Mouse (Mus musculus): ENCODE results near the gene Krt15.

The Krt15 gene

GRCm38 (mm10) chr11:100135731-100136130, at the start of gene Krt15:
Gene Krt15, minus strand, starts transcription at chr11:100135928.
- DNase-seq (ENCODE audit: low spot score) = no peak

DNA sequence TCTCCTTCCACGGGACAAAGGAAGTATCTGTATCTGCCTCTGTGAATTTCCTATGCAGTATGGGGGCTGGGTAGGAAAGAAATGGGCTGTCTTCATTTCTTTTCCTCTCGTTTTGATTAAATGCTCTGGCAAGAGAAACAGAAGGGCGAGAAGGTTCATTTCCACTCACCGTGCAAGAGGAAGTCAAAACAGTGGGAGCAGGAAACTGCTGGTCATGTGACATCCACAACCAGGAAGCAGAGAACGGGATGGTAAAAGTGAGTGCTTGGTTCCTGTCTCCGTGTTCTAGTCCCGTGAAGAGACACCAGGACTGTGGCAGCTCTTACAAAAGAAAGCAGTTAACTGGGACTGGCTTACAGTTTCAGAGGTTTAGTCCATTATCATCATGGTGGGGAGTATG, 46.0 kb upstream of the Krt15 start:
- no peak for DNase-seq (ENCODE audit: low spot score)

DNA sequence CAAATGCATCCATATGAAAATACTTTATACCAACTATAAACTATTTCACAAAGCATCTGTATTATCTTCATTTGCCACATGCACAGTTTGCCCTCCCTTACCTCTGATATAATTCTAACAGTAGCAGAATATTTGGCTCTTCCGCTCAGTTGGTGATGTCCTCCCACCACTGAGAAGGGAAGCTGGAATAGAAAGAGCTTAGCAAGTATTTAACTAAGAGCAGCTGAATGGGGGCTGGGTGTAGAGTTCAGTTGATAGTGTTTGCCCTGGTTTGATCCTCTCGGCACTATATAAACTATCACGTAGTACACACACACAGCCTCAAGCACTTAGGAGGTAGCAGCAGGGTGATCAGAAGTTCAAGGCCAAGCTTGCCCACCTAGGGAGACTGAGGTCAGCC, 43.5 kb upstream of the Krt15 start:
- no peak for DNase-seq (ENCODE audit: low spot score)

- no peak for DNase-seq (ENCODE audit: low spot score)
Measured at GRCm38 (mm10) chr11:100178307-100178706, 42.6 kb upstream of the Krt15 start.

DNA sequence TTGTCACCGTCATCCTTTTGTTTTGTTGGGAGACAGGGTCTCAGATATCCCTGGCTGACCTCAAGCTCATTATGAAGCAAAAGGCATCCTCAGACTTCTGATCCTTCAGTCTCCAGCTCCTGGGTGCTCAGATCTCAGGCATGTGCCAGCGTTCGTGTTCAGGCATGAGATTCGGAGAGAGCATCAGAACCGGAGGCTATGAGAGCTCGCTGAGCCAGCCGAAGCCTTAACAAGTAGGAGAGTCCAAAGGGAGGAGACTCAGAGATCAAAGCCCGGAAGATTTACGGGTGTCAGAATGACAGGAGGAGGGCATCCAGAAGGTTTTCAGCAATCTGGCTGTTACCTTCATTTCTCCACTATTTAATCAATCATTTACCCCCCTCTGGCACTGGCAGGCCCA, 41.1 kb upstream of the Krt15 start:
- DNase-seq (ENCODE audit: low spot score) = no peak

DNA sequence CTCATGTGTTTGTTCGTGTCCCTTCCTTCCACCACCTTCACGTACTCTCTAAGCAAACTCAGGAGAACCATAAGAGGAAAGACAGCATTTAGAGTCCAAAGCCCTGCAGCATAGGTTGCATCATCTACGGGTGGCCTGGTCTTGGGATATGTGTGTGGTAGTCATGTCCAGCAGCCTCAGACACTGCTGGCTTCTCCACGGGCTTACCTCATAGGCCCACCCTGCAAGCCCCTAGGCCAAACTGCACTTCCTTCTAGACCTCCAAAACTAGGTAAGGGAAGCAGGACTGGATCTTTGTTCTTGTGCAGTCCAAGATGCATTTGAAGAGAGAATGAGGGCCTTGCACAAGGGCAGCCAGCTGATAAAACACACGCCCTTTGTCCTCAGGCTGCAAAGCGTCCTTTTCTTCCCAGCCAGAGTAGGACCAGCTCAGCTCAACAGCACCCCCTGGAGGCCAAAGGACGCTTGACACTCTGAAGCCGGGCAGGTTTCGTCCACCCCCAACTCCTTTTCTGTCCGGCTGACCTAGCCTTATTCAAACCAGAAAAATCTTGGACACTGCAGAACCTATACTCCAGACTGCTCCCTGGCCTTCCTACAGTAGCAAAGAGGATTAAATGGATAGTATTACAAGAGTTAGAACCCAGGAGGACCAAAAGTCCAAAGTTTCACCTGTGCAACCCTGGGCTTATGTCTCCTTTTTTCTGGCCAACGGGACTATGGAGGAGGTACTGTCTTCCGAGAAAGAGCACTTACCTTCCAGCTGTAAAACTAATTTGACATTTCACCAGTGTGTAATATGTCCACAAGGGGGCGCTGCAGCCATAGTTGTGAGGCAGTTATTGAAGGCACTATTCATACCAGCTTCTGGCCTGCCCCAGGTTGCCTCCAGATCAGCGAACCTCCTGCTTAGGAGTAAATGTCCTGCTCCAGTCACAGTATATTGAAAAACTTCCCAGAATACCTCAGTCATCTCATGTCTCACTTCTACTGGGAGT, 33.3 kb upstream of the Krt15 start:
- DNase-seq (ENCODE audit: low spot score) = peak; percentile 64

DNA sequence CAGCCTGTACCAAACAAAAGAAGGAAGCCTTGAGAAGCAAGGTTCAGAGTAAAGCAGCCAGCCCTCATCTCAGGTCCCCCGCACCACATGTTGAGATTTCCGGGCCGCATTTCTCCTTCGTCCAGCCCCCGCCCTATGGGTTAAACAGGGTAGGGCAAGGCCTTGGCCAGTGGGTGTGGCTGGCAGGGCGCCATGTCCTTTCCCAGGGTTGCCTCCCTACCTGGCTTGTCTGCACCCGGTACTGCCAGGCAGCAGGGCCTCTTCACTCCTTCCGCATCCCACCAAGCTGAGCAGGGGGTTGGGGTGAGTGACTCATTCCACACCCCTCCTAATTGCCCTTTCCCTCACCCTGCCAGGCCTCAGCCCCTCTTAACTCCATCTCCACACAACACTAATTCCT, 32.3 kb upstream of the Krt15 start:
- DNase-seq (ENCODE audit: low spot score) = peak; percentile 27

DNA sequence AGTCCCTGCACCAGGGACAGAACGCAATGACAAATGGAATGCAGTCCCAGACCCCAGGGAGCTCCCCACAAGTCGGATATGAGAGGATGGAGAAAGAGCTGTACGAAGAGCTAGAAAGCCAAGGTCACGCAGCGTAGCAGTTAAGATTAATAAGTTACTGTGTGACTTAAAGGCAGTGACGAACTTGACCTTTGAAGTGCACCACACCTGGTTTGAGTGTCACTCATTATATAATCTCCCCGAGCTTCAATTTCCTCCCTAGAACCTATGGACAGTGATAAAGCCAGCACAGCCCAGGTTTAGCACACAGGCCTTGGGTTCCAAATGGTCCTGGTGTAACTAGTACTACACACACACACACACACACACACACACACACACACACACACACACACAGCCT, 28.7 kb upstream of the Krt15 start:
- DNase-seq (ENCODE audit: low spot score) = no peak

- DNase-seq (ENCODE audit: low spot score) = no peak
Measured at GRCm38 (mm10) chr11:100157908-100158477, 22.3 kb upstream of the Krt15 start.

DNA sequence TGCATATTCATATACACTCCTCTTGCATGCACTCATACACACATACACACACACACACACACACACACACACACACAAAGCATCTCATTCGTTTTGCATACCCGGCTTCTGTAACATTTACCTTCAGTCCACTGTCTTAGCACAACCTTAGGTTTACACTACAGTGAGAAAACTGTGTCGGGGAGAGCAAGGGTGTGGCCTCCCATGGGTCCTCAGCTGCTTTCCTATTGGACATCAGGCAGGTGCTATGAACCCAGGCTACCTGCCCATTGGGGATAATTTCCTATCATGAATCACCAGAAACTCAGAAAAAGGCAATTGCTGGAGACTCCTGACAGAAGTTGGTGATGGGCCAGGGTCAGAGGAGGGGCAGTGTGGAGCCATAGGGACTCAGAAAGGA, 21.6 kb upstream of the Krt15 start:
- no peak for DNase-seq (ENCODE audit: low spot score)

DNA sequence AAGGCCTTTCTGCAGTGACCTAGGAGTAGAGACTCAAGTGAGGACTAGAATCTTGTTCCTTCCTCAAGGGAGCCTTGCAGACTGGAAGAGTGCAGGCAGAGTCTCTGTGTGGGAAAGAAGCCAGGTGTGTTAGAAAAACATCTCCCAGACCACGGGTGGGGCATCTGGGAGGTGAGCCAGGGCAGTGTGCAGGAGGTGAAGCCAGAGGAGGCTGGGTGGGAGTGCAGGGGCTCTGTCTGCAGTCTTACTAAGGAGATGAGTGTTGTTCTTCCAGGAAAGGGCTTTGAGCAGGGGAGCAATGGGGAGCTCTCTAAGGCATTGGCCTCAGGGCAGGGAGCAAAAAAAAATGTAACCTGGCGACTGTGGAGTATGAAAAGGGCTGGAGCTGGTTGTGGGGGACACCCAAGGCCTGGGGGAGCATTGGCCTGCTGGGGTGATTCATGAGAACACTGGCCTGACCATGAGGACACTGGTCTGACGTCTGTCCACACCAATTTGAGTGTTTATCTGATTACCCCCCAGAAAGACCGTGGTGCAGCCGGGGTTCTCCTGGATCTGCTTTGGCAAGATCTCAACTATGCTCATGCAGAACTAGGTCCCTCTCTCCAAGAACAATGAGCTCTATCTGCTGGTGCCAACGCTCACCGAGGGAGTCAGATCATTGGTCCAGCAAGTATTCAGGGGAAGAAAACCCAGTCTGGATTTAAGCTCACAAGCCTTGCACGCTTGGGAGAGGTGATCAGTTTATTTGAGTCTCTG, 19.9 kb upstream of the Krt15 start:
- DNase-seq (ENCODE audit: low spot score) = peak; percentile 17

GRCm38 (mm10) chr11:100148615-100149330, 13.0 kb upstream of the Krt15 start, which contains the start of gene Krt19:
Gene Krt19, minus strand, starts transcription at chr11:100148665.
- DNase-seq (ENCODE audit: low spot score) = no peak

- no peak for DNase-seq (ENCODE audit: low spot score)
Measured at GRCm38 (mm10) chr11:100147566-100148353, 12.0 kb upstream of the Krt15 start.

DNA sequence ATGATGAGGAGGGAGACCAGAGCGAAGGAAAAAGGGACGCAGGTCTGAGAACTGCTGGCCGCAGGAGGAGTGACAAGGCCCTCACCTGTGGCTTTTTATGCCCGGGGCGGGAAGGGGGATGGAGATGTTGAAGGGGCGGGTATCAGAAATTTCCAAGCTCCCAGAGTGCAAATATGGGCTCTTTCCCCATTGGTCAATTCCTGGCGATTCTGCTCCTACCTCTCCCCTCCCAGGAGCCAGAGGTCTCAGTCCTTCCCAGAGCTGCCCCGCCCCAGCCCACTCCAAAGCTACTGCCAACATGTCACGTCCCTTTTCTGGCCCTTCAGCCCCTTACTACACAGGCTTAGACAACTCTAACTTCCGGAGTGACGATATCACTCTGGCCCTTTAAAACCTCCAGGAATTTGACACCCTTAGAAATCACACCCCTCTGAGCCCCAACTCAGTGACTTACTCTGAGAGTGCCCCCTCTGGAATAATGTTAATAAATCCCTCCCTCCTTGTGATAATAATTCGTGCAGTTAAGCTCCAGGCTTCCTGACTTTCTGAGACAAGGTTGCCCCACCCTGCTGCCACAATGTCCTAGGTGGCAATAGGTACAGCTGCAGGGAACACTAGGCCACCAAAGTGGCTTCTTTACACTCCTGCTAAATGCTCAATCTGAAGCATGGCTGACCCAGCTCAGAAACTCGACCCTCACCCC, 10.3 kb upstream of the Krt15 start:
- DNase-seq (ENCODE audit: low spot score) = no peak

DNA sequence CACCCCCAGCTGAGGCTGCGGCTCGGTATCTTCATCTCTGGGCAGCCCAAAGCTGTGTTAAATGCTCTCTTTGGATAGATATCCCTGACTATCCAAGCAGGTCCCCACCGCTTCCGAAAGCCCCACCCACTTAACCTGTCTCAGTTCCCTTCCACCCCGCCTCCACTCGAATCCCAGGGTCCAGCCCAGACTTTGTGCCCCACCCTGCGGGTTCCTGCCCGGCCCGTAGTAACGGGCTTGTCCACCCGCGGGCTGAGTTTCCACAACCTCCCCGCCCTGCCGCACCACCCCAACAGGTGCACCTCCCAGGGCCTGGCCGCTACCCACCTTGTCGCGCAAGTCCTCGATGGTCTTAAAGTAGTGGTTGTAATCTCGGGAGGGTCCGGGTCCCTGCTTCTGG, 9.4 kb upstream of the Krt15 start:
- DNase-seq (ENCODE audit: low spot score) = peak; percentile 15

DNA sequence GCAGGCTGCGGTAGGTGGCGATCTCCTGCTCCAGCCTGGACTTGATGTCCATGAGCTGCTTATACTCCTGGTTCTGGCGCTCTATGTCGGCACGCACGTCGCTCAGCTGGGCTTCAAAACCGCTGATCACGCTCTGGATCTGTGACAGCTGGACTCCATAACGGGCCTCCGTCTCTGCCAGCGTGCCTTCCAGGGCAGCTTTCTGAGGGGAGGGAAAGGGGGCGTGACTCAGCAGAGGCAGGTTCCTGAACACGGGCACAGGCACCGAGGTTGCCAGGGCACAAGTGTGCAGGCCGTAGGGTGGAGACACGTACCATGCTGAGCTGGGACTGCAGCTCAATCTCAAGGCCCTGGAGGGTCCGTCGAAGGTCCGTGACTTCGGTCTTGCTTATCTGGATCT, 5.2 kb upstream of the Krt15 start:
- DNase-seq (ENCODE audit: low spot score) = no peak

GRCm38 (mm10) chr11:100139391-100139790, 3.7 kb upstream of the Krt15 start:
- no peak for DNase-seq (ENCODE audit: low spot score)

GRCm38 (mm10) chr11:100138809-100139208, 3.1 kb upstream of the Krt15 start:
- no peak for DNase-seq (ENCODE audit: low spot score)

DNA sequence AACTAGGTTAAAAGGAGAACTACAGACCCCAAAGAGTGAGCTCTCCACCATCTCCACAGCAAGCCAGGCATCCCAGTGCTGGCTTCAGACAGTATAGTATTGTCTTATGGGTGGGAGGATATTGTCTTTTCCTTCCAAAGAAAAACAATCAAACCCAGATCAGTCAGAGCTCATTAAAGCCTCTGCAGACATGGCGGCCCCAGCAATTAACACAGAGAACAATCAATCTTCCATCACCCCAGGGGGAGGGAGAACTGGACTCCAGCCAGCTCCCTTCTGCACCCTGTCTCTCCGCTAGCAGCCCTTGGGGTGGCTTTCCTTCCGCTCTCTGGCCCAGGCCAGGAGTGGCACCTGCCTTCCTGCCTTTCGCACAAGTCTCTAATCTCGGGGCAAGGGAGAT, 2.0 kb upstream of the Krt15 start:
- no peak for DNase-seq (ENCODE audit: low spot score)

- no peak for DNase-seq (ENCODE audit: low spot score)
Measured at GRCm38 (mm10) chr11:100136559-100136958, 831 bp upstream of the Krt15 start.

DNA sequence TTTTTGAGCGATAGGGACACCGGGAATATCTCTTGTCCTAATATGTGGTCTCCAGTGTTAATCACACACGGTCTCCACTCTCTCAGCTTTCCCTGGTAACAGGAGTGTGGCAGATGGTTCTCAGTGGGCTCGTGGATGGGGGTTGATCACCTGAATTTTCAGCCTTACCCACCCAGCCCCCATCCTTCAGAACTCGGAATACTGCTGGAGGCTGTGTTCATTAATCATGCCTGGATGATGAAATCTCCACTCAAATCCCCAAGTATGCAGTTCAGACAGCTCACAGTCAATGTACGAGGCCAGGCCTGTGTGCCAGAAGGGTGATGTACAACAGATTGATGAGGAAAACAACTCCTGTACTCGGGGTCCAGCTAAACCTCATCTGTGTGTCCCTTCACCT, 10.8 kb downstream of the Krt15 start:
- DNase-seq (ENCODE audit: low spot score) = no peak
